Mouse (Mus musculus): ENCODE measurements around the gene 4930432K21Rik. TPM values are rescaled to one million over a fixed set of nuclear protein-coding genes. Genes with fewer than 3 reads are reported as not detected.
A peak's percentile ranks its signal among the peaks of the same experiment; 100 is the strongest.

4930432K21Rik gene
- total RNA-seq, 2 experiments from 2014 or later, result 2.0 to 2.8 TPM

GRCm38 (mm10) chr8:84185117-84185516 is 37.3 kb downstream of the 4930432K21Rik start, which contains the start of gene Nanos3:
Nanos3 (minus strand) TSS chr8:84185217.
- H3K4me3 ChIP-seq, result peak within 1 kb of the TSS; percentile 63
- no peak for DNase-seq (ENCODE audit: extremely low spot score in 1 of 2, low spot score in 2 of 2)
- intact Hi-C loops (cut with DNase I), result loop anchor here (5.0 kb wide), 1 partner anchor 87 kb away; the partner anchor contains the start of gene Ccdc130
- no peak for TF ChIP-seq CTCF (IDR thresholded peaks at IDR 0.05)
- H3K27ac ChIP-seq, result peak within 1 kb of the TSS; percentile 57; the same call in 1 of the 2 replicates

DNA sequence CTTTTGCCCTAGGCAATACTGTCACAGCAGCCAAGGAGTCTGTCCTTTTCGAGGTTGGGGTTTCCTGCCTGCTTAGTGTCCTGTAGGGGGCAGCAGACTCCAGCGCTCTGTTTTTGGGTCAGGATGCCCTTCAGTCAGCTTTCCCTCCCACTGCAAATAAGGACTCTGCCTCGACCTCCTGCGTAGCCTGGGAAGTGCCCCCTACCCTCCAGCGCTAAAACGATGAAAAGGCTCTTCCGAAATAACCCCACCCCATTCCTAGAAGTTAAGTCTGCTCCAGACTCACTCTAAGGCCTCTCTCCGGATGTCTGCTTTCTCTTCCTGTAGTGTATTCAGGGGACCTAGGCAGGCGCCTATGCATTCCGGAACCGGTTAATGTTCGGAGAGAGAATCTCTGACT is 38.7 kb downstream of the 4930432K21Rik start:
- peak; percentile 96 for TF ChIP-seq CTCF (IDR thresholded peaks at IDR 0.05)
- peak overlapping the region; percentile 74 for H3K27ac ChIP-seq
- H3K4me3 ChIP-seq, result peak overlapping the region; percentile 31
- intact Hi-C loops (cut with DNase I), result loop anchor here (1.0 to 5.0 kb wide), 3 partner anchors 24 to 170 kb away; partner anchors contain the start of gene Ccdc130
- DNase-seq (ENCODE audit: extremely low spot score in 1 of 2, low spot score in 2 of 2), result peak; percentile 36 to 72

GRCm38 (mm10) chr8:84187065-84187755 is 39.4 kb downstream of the 4930432K21Rik start:
- Histone ChIP-seq H3K27ac (peak overlapping the region; percentile 74), H3K4me3 (peak overlapping the region; percentile 31)
- no peak for DNase-seq (ENCODE audit: extremely low spot score in 1 of 2, low spot score in 2 of 2)
- TF ChIP-seq CTCF (IDR thresholded peaks at IDR 0.05), result peak; percentile 78
- intact Hi-C loops (cut with DNase I), result loop anchor here (2.0 to 5.0 kb wide), 2 partner anchors 85 to 170 kb away; partner anchors contain the start of gene Ccdc130

- TF ChIP-seq CTCF (IDR thresholded peaks at IDR 0.05), result no peak
- intact Hi-C loops (cut with DNase I), result loop anchor here (5.0 kb wide), 1 partner anchor 84 kb away; the partner anchor contains the start of gene Ccdc130
- no peak for DNase-seq (ENCODE audit: extremely low spot score in 1 of 2, low spot score in 2 of 2)
- Histone ChIP-seq H3K4me3 (no peak overlapping the region), H3K27ac (no peak overlapping the region)
Observed at GRCm38 (mm10) chr8:84188671-84189070, 40.8 kb downstream of the 4930432K21Rik start.

GRCm38 (mm10) chr8:84189603-84190002 is 41.8 kb downstream of the 4930432K21Rik start:
- H3K4me3 ChIP-seq, result no peak overlapping the region
- TF ChIP-seq CTCF (IDR thresholded peaks at IDR 0.05), result no peak
- DNase-seq (ENCODE audit: extremely low spot score in 1 of 2, low spot score in 2 of 2), result no peak
- intact Hi-C loops (cut with DNase I), result loop anchor here (5.0 kb wide), 1 partner anchor 83 kb away; the partner anchor contains the start of gene Ccdc130
- no peak overlapping the region for H3K27ac ChIP-seq

DNA sequence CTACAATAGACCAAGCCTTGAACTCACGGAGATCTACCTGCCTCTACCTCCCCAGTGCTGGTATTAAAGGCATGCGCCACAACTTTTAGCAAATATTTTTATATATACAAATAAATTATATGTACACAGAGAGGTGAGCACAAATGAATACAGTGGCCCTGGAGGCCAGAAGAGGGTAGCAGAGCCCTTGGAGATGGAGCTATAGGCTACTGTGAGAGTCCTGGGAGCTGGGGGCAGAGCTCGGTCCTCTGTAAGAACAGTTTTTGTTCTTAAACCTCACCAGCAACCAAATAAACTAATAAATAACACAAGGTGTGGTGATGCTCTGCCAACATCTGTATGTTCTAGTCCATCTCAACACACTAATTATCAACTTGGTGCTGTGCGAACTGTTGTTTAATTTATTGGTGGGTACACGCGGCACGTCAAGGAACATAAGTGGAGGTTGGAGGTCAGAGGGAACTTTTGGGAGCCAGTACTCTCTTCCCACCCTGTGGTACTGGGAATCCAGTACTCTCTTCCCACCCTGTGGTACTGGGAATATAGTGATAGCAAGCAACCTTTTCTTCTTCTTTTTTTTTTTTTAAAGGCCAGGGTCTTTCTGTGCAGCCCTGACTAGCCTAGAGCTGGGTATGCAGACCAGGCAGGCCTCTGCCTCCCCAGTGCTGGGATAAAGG is 42.5 kb downstream of the 4930432K21Rik start:
- Histone ChIP-seq H3K4me3 (no peak overlapping the region), H3K27ac (no peak overlapping the region)
- intact Hi-C loops (cut with DNase I), result no loop called here
- DNase-seq (ENCODE audit: extremely low spot score in 1 of 2, low spot score in 2 of 2), result no peak
- peak; percentile 42 for TF ChIP-seq CTCF (IDR thresholded peaks at IDR 0.05)

GRCm38 (mm10) chr8:84192023-84192422 is 44.2 kb downstream of the 4930432K21Rik start:
- Histone ChIP-seq H3K27ac (peak overlapping the region; percentile 85), H3K4me3 (peak overlapping the region; percentile 28)
- no peak for TF ChIP-seq CTCF (IDR thresholded peaks at IDR 0.05)
- no peak for DNase-seq (ENCODE audit: extremely low spot score in 1 of 2, low spot score in 2 of 2)
- intact Hi-C loops (cut with DNase I), result no loop called here

GRCm38 (mm10) chr8:84192555-84192954 is 44.7 kb downstream of the 4930432K21Rik start:
- intact Hi-C loops (cut with DNase I), result no loop called here
- no peak for TF ChIP-seq CTCF (IDR thresholded peaks at IDR 0.05)
- Histone ChIP-seq H3K4me3 (peak overlapping the region; percentile 28), H3K27ac (peak overlapping the region; percentile 85)
- DNase-seq (ENCODE audit: extremely low spot score in 1 of 2, low spot score in 2 of 2), result peak; percentile 75 to 76

DNA sequence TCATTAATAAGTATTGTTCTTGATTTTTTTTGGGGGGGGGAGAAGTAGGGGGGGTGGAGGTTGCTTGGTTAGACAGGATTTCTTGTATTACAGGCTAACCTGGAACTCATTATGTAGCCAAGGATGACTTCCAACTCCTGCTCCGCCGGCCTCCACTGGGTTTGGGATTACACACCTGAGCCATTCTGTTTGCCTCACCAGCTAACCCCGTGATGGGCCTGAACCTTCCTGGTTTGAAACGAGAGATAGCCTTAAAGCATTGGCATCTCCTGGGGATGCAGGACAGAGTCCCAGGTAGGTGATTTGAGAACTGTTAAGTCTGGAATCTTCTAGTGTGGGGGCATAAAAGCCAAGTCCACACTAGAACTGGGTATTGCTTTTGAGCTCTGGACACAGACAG is 45.3 kb downstream of the 4930432K21Rik start:
- Histone ChIP-seq H3K27ac (no peak overlapping the region), H3K4me3 (no peak overlapping the region)
- no peak for DNase-seq (ENCODE audit: extremely low spot score in 1 of 2, low spot score in 2 of 2)
- intact Hi-C loops (cut with DNase I), result no loop called here
- TF ChIP-seq CTCF (IDR thresholded peaks at IDR 0.05), result no peak

DNA sequence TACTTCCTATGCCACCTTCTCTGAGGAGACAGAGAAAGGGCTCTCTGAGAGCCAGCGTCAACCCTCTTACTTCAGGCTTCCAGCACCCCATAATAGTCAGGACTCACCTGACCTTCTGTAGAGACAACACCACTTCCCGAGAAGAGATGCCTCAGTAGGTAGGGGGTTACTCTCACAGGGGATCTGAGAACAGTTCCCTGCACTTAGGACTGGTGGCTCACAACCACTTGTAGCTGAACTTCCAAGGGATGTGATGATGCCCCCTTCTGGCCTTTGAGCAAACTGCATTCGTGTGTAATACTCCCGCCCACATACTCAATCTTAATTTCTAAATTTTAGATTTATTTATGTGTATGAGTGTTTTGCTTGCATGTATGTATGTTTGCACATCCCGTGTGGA is 45.7 kb downstream of the 4930432K21Rik start:
- intact Hi-C loops (cut with DNase I), result no loop called here
- peak; percentile 34 for TF ChIP-seq CTCF (IDR thresholded peaks at IDR 0.05)
- Histone ChIP-seq H3K27ac (no peak overlapping the region), H3K4me3 (no peak overlapping the region)
- no peak for DNase-seq (ENCODE audit: extremely low spot score in 1 of 2, low spot score in 2 of 2)

- no peak for TF ChIP-seq CTCF (IDR thresholded peaks at IDR 0.05)
- H3K27ac ChIP-seq, result no peak overlapping the region
- H3K4me3 ChIP-seq, result no peak overlapping the region
- intact Hi-C loops (cut with DNase I), result no loop called here
- no peak for DNase-seq (ENCODE audit: extremely low spot score in 1 of 2, low spot score in 2 of 2)
Observed at GRCm38 (mm10) chr8:84194224-84194743, 46.5 kb downstream of the 4930432K21Rik start.

Measured in left cerebral cortex, adult 2 months (tissue).